Mouse (Mus musculus) liver, postnatal 0 days (tissue): Measurements from ENCODE around the gene Gpr82. TPM values are rescaled to one million over a fixed set of nuclear protein-coding genes. Genes with fewer than 3 reads are reported as not detected.

Source experiments
- ATAC-seq: fragments of 200-750 bp; cut with Nextera tagmentation; 2 replicates; pipeline ENCODE4 v1.8.0; 2017; ENCODE audit warnings: mild to moderate bottlenecking, moderate library complexity
- DNase-seq: peaks from one replicate; pipeline ENCODE4 v3.0.0-alpha.2; 2016
- H3K27ac ChIP-seq: fragments of 300-500 bp; sonication (generic); 2 replicates; pipeline ENCODE4 v1.5.1; 2014; ENCODE audit warnings: antibody characterized with exemption, moderate library complexity, mild to moderate bottlenecking, low read depth
- H3K27me3 ChIP-seq: fragments of 300-500 bp; sonication (generic); 2 replicates; pipeline ENCODE4 v1.6.1; 2014; ENCODE audit warnings: low read length, control low read depth, mixed read lengths; ENCODE audit not compliant: insufficient read depth
- H3K36me3 ChIP-seq: fragments of 300-500 bp; sonication (generic); replicated peaks from 2 replicates; pipeline ENCODE4 v1.6.1; 2014; ENCODE audit warnings: mild to moderate bottlenecking, control low read depth, low read length, moderate library complexity, mixed read lengths; ENCODE audit not compliant: insufficient read depth
- H3K4me1 ChIP-seq: fragments of 300-500 bp; sonication (generic); 2 replicates; pipeline ENCODE4 v1.6.1; 2014; ENCODE audit warnings: antibody characterized with exemption, mild to moderate bottlenecking, control low read depth; ENCODE audit not compliant: insufficient read depth
- H3K4me2 ChIP-seq: fragments of 300-500 bp; sonication (generic); 2 replicates; pipeline ENCODE4 v1.6.1; 2014; ENCODE audit warnings: low read depth, mild to moderate bottlenecking, low read length, moderate library complexity, mixed read lengths
- H3K4me3 ChIP-seq: fragments of 300-500 bp; sonication (generic); 2 replicates; pipeline ENCODE4 v1.5.1; 2014; ENCODE audit warnings: low read depth, low read length
- H3K9ac ChIP-seq: fragments of 300-500 bp; sonication (generic); replicated peaks from 2 replicates; pipeline ENCODE4 v1.6.1; 2014; ENCODE audit warnings: mild to moderate bottlenecking, moderate library complexity
- H3K9me3 ChIP-seq: fragments of 300-500 bp; sonication (generic); 2 replicates; pipeline ENCODE4 v1.6.1; 2016; ENCODE audit warnings: mild to moderate bottlenecking, control low read depth, low read length, mixed read lengths
- CTCF ChIP-seq: sonication (generic); IDR thresholded peaks from 2 replicates; pipeline ENCODE4 v1.5.1; 2016; ENCODE audit warnings: antibody characterized with exemption, low read depth
- EP300 ChIP-seq: IDR thresholded peaks from 2 replicates; pipeline ENCODE4 v1.6.1; 2016; ENCODE audit warnings: antibody characterized with exemption, low read depth, mild to moderate bottlenecking
- WGBS: fragments of 180-500 bp; shearing (Covaris S2); extraction: QIAGEN DNeasy Blood & Tissue Kit; methylation state at CpG from one replicate; pipeline ENCODE4 v1.1.7; 2014; ENCODE audit not compliant: insufficient replicate concordance; 5-methylcytosine and 5-hydroxymethylcytosine counted together
- polyA plus RNA-seq: library from polyadenylated mRNA; unstranded; fragments of >200 nt; fragmentation: Nextera tagmentation; extraction: Ambion mirVana; gene quantifications from 2 replicates; pipeline ENCODE4 v1.2.1, GENCODE M21; 2015

The Gpr82 gene
- polyA plus RNA-seq, 1 experiment from 2014 or later = not detected

GRCm38 (mm10) chrX:13631599-13632283, 29.4 kb upstream of the Gpr82 start, which contains the start of gene Gpr34:
Gene Gpr34 (plus strand): TSS chrX:13632089.
- H3K4me2 ChIP-seq = no peak within 1 kb of the TSS
- WGBS = 38% methylated on average over 5 of the region's 5 CpGs
- DNase-seq (no peak), ATAC-seq (no peak)
- H3K4me1 ChIP-seq = no peaks in the 10 kb centered on the region
- H3K27ac ChIP-seq = no peak within 1 kb of the TSS
- no peaks in the 10 kb centered on the region for H3K36me3 ChIP-seq
- no peaks in the 10 kb centered on the region for H3K27me3 ChIP-seq
- no peak within 1 kb of the TSS for H3K9ac ChIP-seq
- no peak within 1 kb of the TSS for H3K4me3 ChIP-seq
- no peaks in the 10 kb centered on the region for H3K9me3 ChIP-seq
- TF ChIP-seq CTCF = no peak
- no peak for TF ChIP-seq EP300

GRCm38 (mm10) chrX:13636398-13636797, 24.8 kb upstream of the Gpr82 start:
- no peak for ATAC-seq
- Histone ChIP-seq H3K27ac (no peak overlapping the region), H3K36me3 (no peaks in the 10 kb centered on the region), H3K9ac (no peak overlapping the region), H3K4me3 (no peak overlapping the region), H3K27me3 (no peaks in the 10 kb centered on the region), H3K9me3 (no peaks in the 10 kb centered on the region), H3K4me1 (no peaks in the 10 kb centered on the region), H3K4me2 (no peak overlapping the region)
- TF ChIP-seq CTCF = no peak
- TF ChIP-seq EP300 = no peak
- DNase-seq = no peak
- WGBS = 69% methylated on average over 1 of the region's 1 CpGs

- H3K27ac ChIP-seq = no peak overlapping the region
- H3K9ac ChIP-seq = no peak overlapping the region
- H3K27me3 ChIP-seq = no peaks in the 10 kb centered on the region
- no peak for TF ChIP-seq EP300
- TF ChIP-seq CTCF = no peak
- DNase-seq (no peak), ATAC-seq (no peak)
- no peak overlapping the region for H3K4me2 ChIP-seq
- H3K4me1 ChIP-seq = no peaks in the 10 kb centered on the region
- H3K9me3 ChIP-seq = no peaks in the 10 kb centered on the region
- 49% methylated on average over 2 of the region's 2 CpGs for WGBS
- H3K4me3 ChIP-seq = no peak overlapping the region
- no peaks in the 10 kb centered on the region for H3K36me3 ChIP-seq
Observed at GRCm38 (mm10) chrX:13638894-13639293, 22.3 kb upstream of the Gpr82 start.

GRCm38 (mm10) chrX:13651889-13652288, 9.3 kb upstream of the Gpr82 start:
- Histone ChIP-seq H3K4me3 (no peak overlapping the region), H3K27ac (no peak overlapping the region), H3K27me3 (no peaks in the 10 kb centered on the region), H3K36me3 (no peaks in the 10 kb centered on the region), H3K4me1 (no peaks in the 10 kb centered on the region), H3K9me3 (no peaks in the 10 kb centered on the region), H3K9ac (no peak overlapping the region), H3K4me2 (no peak overlapping the region)
- WGBS = 58% methylated on average over 2 of the region's 2 CpGs
- DNase-seq = no peak
- no peak for TF ChIP-seq CTCF
- no peak for TF ChIP-seq EP300
- no peak for ATAC-seq

DNA sequence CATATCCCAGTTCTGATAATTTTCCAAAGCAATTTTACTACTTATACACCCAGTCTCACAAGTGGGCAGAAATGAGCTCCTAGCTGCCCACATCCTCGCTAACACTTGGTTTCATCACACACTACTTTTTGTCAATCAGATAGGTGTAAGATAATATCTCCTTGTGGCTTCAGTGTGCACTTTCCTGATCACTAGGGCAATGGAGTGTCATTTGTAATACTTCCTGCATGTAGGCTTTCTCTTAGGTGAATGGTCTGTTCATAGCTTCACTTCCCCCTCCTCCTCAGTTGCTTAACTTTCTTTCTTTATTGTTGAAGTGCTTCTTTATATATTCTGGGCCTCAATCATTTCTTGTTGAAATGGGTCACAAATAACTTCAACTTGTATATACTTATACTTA, 8.9 kb upstream of the Gpr82 start:
- Histone ChIP-seq H3K27me3 (no peaks in the 10 kb centered on the region), H3K27ac (no peak overlapping the region), H3K4me1 (no peaks in the 10 kb centered on the region), H3K9ac (no peak overlapping the region), H3K36me3 (no peaks in the 10 kb centered on the region), H3K4me3 (no peak overlapping the region), H3K9me3 (no peaks in the 10 kb centered on the region), H3K4me2 (no peak overlapping the region)
- TF ChIP-seq CTCF (no peak), EP300 (no peak)
- ATAC-seq (no peak), DNase-seq (no peak)
- 52% methylated on average over 1 of the region's 1 CpGs for WGBS

DNA sequence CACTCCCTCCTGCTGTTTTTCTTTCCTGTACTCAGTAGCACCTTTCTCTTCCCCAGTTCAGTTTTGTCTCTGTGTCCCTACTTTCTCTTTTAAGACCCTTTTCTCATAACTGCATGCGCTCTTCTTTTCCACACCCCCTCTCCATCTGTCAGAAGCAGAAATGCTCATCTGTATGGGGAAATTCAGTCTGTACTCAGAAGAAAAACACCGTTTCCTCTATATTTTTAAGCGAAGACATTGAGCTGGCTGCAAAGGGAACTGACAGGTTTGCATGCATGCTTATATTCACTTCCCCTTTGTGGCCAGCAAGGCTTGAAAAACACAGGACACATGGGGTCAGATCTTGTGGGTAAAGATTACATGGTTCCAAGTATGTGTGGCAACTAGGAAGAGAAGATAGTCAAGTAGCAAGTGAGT, 6.2 kb upstream of the Gpr82 start:
- Histone ChIP-seq H3K9ac (no peak overlapping the region), H3K36me3 (no peaks in the 10 kb centered on the region), H3K4me1 (no peaks in the 10 kb centered on the region), H3K9me3 (no peaks in the 10 kb centered on the region), H3K4me2 (peak overlapping the region; percentile 62; the same call in 1 of the 2 replicates), H3K27ac (peak overlapping the region; percentile 75), H3K27me3 (no peaks in the 10 kb centered on the region), H3K4me3 (no peak overlapping the region)
- TF ChIP-seq CTCF (no peak), EP300 (no peak)
- DNase-seq (peak; percentile 13), ATAC-seq (peak; percentile 57; the same call in 1 of the 2 replicates)
- WGBS = 47% methylated on average over 3 of the region's 3 CpGs
